Mouse (Mus musculus): ENCODE measurements at regions not wholly inside any gene's neighbourhood (a gene's known extent, or its start where the extent isn't known, plus 50 kb on each side); places are given as distances from the start of the nearest gene placed in this dataset.

DNA sequence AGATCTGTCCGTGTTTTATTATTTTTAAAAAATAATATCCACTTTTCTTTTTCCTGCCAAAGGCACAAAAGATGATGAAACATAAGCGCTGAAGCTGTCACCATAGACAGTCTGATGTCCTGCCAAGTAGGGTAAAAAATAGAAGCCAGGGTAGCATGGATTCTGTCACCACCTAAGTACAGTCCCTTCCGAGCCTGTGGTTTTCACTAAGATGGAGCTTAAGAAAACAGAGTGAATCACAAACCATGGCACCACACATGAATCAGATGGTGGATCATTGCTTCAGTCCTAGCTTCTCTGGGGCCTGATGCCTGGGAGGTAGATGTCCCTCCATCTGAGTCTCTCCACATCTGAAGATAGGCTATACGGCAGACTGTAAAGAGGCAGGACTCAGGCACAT lies 55.9 kb upstream of the Fmod start:
- DNase-seq (ENCODE audit: low spot score in 2 of 2): no peak

DNA sequence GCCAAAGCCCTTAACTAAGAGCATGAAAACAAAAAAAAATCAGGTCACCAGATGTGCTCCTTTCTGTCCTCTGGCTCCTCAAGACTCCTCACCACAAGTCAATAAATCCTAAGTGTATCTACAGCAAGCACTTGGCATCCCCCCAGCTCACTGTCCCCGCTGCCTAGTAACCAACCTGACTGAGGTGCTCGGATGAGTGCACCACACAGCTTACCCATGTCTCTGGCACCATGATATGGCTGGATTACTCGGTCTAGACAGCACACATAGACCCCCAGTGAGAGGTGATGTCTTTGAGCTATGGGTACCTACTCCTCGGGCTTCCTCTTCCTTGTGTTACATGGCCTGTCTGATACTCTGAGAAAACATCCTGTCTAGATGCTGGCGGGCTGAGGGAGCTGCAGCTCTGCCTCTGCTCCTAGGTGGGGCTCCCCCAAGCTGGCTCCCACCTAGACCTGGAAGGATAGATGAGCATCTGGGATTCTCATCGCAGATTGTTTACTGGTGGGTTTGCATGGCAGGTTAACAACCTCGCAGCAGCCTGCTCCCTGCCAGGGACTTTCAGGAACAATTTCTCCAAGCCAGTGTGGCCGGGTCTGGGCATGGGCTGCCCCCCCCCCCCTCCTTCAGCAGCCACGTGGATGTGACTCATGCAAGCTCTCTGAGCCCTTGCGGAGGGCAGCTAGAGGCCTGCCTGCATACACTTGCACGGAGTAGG lies 57.2 kb upstream of the Prelp start:
- DNase-seq (ENCODE audit: low spot score in 2 of 2): peak in 1 of 2 experiments; percentile 51

- DNase-seq (ENCODE audit: low spot score in 2 of 2): peak in 1 of 2 experiments; percentile 51
Observed at GRCm38 (mm10) chr1:133977260-133977659, 56.0 kb upstream of the Prelp start.

GRCm38 (mm10) chr1:133973801-133974200 lies 52.6 kb upstream of the Prelp start:
- DNase-seq (ENCODE audit: low spot score in 2 of 2): no peak

DNA sequence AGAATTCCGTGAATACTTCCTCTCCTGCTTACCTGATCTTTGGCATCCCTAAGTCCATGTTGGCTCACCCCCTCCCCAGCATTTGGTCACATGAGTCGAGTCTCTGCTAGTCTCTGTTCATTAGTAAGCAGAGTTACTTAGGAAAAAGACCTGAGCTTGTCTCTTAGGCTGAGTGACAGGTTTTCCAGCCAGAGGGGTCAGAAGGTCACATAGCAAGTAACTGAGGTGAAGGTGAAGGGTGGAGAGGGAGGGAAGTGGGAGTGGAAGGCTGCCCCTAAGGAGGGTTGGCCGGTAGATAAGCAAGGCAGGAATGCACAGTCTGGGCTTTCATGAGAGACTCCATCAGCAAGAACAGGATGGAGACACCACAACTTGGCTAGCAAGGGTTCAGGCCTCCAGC lies 50.1 kb upstream of the Prelp start:
- DNase-seq (ENCODE audit: low spot score in 2 of 2): no peak
